Mouse (Mus musculus) E14TG2a.4 (cell line): Measurements from ENCODE around the gene Smtnl2.
A peak's percentile ranks its signal among the peaks of the same experiment; 100 is the strongest.

Experiments used
- H3K27me3 ChIP-seq: 2 replicates; pipeline ENCODE4 v1.6.1; 2014; ENCODE audit warnings: low read length, control low read depth; ENCODE audit not compliant: insufficient read depth
- H3K36me3 ChIP-seq: 2 replicates; pipeline ENCODE4 v1.6.1; 2014; ENCODE audit warnings: low read length, control low read depth; ENCODE audit not compliant: insufficient read depth
- H3K4me1 ChIP-seq: replicated peaks from 2 replicates; pipeline ENCODE4 v1.6.1; 2014; ENCODE audit warnings: low read depth, low read length, control low read depth
- H3K4me3 ChIP-seq: replicated peaks from 2 replicates; pipeline ENCODE4 v1.5.1; 2014; ENCODE audit warnings: mild to moderate bottlenecking, low read length
- H3K9me3 ChIP-seq: 2 replicates; pipeline ENCODE4 v1.6.1; 2014; ENCODE audit warnings: low read length, control low read depth
- CTCF ChIP-seq: conservative IDR thresholded peaks from 2 replicates; pipeline ENCODE4 v1.5.1; 2014; ENCODE audit warnings: low read length
- NANOG ChIP-seq: IDR thresholded peaks from 2 replicates; pipeline ENCODE4 v1.6.1; 2014; ENCODE audit warnings: borderline replicate concordance, low read length, mixed read lengths
- POU5F1 ChIP-seq: IDR thresholded peaks from 2 replicates; pipeline ENCODE4 v1.6.1; 2014; ENCODE audit warnings: low read length, borderline replicate concordance

Gene Smtnl2

GRCm38 (mm10) chr11:72411093-72411921 lies at the start of gene Smtnl2:
Gene Smtnl2 (minus strand): TSS chr11:72411713.
- peaks cover 6% of the 10 kb centered on the region; the same call in 1 of the 2 replicates for H3K36me3 ChIP-seq
- peak within 1 kb of the TSS; percentile 99 for H3K4me3 ChIP-seq
- TF ChIP-seq CTCF (no peak), NANOG (no peak), POU5F1 (no peak)
- no peaks in the 10 kb centered on the region for H3K9me3 ChIP-seq
- peaks cover 63% of the 10 kb centered on the region for H3K4me1 ChIP-seq
- peaks cover 19% of the 10 kb centered on the region for H3K27me3 ChIP-seq

GRCm38 (mm10) chr11:72458502-72458901 lies 47.0 kb upstream of the Smtnl2 start:
- peaks cover 40% of the 10 kb centered on the region for H3K4me1 ChIP-seq
- TF ChIP-seq NANOG (no peak), CTCF (no peak), POU5F1 (no peak)
- H3K9me3 ChIP-seq: no peaks in the 10 kb centered on the region
- no peaks in the 10 kb centered on the region for H3K36me3 ChIP-seq
- H3K4me3 ChIP-seq: no peak overlapping the region; the same call in 1 of the 2 replicates
- 0 out of 2 replicates have a peak, but pooled peaks cover 3% of the 10 kb centered on the region for H3K27me3 ChIP-seq

- 0 out of 2 replicates have a peak, but pooled peaks cover 3% of the 10 kb centered on the region for H3K27me3 ChIP-seq
- H3K36me3 ChIP-seq: 0 out of 2 replicates have a peak, but pooled peaks cover 2% of the 10 kb centered on the region
- no peaks in the 10 kb centered on the region for H3K9me3 ChIP-seq
- H3K4me1 ChIP-seq: peaks cover 45% of the 10 kb centered on the region
- TF ChIP-seq CTCF (no peak), POU5F1 (no peak), NANOG (no peak)
- no peak overlapping the region; the same call in 1 of the 2 replicates for H3K4me3 ChIP-seq
Measured at GRCm38 (mm10) chr11:72457995-72458496, 46.5 kb upstream of the Smtnl2 start.

- H3K4me1 ChIP-seq: peaks cover 68% of the 10 kb centered on the region
- TF ChIP-seq POU5F1: no peak
- TF ChIP-seq NANOG: no peak
- TF ChIP-seq CTCF: no peak
- no peaks in the 10 kb centered on the region for H3K9me3 ChIP-seq
- 0 out of 2 replicates have a peak, but pooled peaks cover 3% of the 10 kb centered on the region for H3K27me3 ChIP-seq
- H3K4me3 ChIP-seq: peak overlapping the region; percentile 66
- H3K36me3 ChIP-seq: peaks cover 26% of the 10 kb centered on the region
Measured at GRCm38 (mm10) chr11:72455694-72456093, 44.2 kb upstream of the Smtnl2 start.

- TF ChIP-seq POU5F1 (no peak), CTCF (no peak), NANOG (no peak)
- H3K9me3 ChIP-seq: no peaks in the 10 kb centered on the region
- 0 out of 2 replicates have a peak overlapping the region, but pooled peaks have one; percentile 21 for H3K4me3 ChIP-seq
- H3K36me3 ChIP-seq: peaks cover 49% of the 10 kb centered on the region
- peaks cover 91% of the 10 kb centered on the region for H3K4me1 ChIP-seq
- 0 out of 2 replicates have a peak, but pooled peaks cover 3% of the 10 kb centered on the region for H3K27me3 ChIP-seq
Measured at GRCm38 (mm10) chr11:72453105-72453953, 41.8 kb upstream of the Smtnl2 start.

- TF ChIP-seq POU5F1: no peak
- TF ChIP-seq NANOG: no peak
- no peak for TF ChIP-seq CTCF
- Histone ChIP-seq H3K4me3 (0 out of 2 replicates have a peak overlapping the region, but pooled peaks have one; percentile 21), H3K36me3 (peaks cover 60% of the 10 kb centered on the region), H3K27me3 (0 out of 2 replicates have a peak, but pooled peaks cover under 1% of the 10 kb centered on the region), H3K9me3 (no peaks in the 10 kb centered on the region), H3K4me1 (peaks cover 96% of the 10 kb centered on the region)
Measured at GRCm38 (mm10) chr11:72452140-72452665, 40.7 kb upstream of the Smtnl2 start.

- no peaks in the 10 kb centered on the region for H3K9me3 ChIP-seq
- H3K36me3 ChIP-seq: peaks cover 100% of the 10 kb centered on the region
- H3K4me1 ChIP-seq: peaks cover 99% of the 10 kb centered on the region
- TF ChIP-seq NANOG (no peak), CTCF (peak; percentile 18; the same call in 1 of the 2 replicates), POU5F1 (no peak)
- H3K27me3 ChIP-seq: no peaks in the 10 kb centered on the region
- H3K4me3 ChIP-seq: no peak overlapping the region
Measured at GRCm38 (mm10) chr11:72447475-72447874, 36.0 kb upstream of the Smtnl2 start.
